Mouse (Mus musculus) layer of hippocampus, postnatal 14 days (tissue): ENCODE measurements around the gene Sgpl1. TPM values are rescaled to one million over a fixed set of nuclear protein-coding genes. Genes with fewer than 3 reads are reported as not detected.
A peak's percentile ranks its signal among the peaks of the same experiment; 100 is the strongest.

ENCODE experiments used
- DNase-seq, 2 experiments: peaks; one replicate each; pipeline ENCODE4 v3.0.0; 2021 to 2022; ENCODE audit warnings: low spot score in 2 of 2, mixed read lengths in 1 of 2
- total RNA-seq, 2 experiments: library from RNA; stranded (reverse); gene quantifications; 2 replicates each; pipeline ENCODE4 v1.2.3; 2021

Sgpl1 gene
- total RNA-seq, 2 experiments from 2014 or later = 26.4 to 26.7 TPM

- DNase-seq = no peak
Observed at GRCm38 (mm10) chr10:61089170-61090142, 58.0 kb downstream of the Sgpl1 start, which contains the start of gene Pcbd1. Gene Pcbd1, plus strand, starts transcription at chr10:61089331.

DNA sequence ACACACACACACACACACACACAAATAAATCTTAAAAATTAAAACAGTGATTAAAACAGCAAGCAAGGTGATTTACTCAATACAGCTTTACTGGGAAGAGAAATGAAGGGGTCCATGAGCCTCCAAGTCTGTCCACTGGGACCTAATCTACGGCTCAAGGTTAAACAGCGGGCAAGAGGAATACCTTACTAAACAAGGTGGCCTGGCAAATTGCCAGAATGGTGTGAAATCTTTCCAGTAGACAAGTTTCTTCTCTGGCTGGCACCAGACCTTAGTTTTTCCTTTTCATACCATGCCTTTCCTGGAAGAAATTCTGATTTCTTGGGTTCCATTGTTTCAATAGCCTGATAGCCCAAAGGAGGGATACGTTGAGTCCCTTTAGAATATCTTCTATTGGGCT is 59.0 kb downstream of the Sgpl1 start:
- no peak for DNase-seq

GRCm38 (mm10) chr10:61086502-61086901 is 61.0 kb downstream of the Sgpl1 start:
- DNase-seq = no peak

- no peak for DNase-seq
Observed at GRCm38 (mm10) chr10:61085364-61085763, 62.1 kb downstream of the Sgpl1 start.

- no peak for DNase-seq
Observed at GRCm38 (mm10) chr10:61080931-61081255, 66.6 kb downstream of the Sgpl1 start.

GRCm38 (mm10) chr10:61080227-61080930 is 67.1 kb downstream of the Sgpl1 start:
- peak; percentile 51 to 75 for DNase-seq

GRCm38 (mm10) chr10:61075607-61076006 is 71.9 kb downstream of the Sgpl1 start:
- DNase-seq = no peak

DNA sequence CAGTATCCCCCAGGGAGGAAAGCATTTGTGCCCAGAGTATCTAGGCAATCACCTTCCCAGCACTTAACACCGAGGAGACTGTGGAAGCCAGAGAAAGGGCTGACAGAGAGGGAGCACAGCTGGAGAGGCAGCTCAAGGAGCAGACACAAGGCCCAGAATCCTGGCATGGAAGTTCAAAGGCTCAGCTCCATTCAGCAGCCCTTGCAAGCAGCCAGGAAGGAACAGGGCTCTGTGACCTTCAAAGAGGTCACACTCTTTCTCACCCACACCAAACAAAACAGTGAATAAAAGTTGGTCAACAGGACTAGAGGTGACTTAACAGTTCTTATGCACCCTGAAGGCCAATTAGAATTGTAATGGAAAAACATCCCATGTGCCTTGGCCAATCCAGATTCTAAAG is 72.9 kb downstream of the Sgpl1 start:
- DNase-seq = no peak

- peak in 1 of 2 experiments; percentile 44 for DNase-seq
Observed at GRCm38 (mm10) chr10:61072324-61072723, 75.2 kb downstream of the Sgpl1 start.

DNA sequence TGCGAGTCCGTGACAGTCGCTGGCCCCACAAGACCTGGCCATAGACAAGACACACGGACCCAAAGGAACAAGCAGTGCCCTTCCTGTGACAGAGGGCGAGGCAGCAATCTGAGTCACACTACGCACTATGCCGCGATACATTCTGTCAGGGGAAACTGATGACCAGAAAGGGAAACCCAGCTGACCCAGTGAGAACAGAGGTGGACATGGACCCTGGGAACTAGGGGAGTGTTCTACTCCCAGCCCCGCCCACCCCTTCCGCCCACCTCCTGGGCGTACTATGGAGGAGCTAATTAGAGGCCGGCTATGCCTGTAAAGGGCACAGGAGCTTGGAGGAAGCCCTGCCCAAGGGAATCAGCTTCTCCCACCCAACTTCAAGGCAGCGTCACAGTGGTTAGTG is 78.3 kb downstream of the Sgpl1 start:
- no peak for DNase-seq

DNA sequence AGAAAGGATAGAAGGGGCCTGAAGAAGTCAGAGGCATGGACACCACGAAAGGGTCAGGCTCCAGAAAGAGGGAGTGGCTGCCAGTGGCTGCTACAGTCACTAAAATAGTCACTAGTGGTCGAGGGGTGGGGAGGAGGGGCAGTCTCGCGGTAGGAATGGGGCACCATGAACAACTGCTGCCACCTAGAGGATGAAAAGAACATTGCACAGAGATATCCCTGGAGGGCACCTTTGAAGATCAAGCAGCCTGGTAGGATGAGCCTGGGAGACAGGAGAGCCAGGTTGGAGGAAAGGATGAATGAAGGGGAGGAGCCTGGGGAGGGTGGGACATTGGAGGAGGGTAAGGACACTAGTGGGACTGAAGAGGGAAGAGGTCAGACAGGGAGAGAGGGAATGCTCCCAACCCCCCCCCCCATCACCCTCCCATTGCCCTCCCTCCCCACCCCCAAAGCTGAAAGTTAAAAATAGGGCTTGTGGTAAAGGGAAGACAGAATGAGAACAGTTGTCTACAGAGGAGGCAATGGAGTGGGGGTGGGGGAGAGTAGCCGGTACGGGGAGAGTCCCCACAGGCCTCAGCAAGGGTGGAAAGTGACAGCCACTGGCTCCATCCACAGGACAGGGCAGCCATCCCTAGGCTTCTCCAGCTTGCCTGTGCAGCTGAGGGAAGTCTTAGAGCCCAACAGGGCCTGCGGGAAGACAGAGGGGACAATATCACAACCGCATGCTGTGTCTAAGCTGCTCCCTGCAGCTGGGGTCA is 78.9 kb downstream of the Sgpl1 start:
- peak; percentile 57 to 74 for DNase-seq

GRCm38 (mm10) chr10:61065287-61066005 is 82.1 kb downstream of the Sgpl1 start:
- no peak for DNase-seq

DNA sequence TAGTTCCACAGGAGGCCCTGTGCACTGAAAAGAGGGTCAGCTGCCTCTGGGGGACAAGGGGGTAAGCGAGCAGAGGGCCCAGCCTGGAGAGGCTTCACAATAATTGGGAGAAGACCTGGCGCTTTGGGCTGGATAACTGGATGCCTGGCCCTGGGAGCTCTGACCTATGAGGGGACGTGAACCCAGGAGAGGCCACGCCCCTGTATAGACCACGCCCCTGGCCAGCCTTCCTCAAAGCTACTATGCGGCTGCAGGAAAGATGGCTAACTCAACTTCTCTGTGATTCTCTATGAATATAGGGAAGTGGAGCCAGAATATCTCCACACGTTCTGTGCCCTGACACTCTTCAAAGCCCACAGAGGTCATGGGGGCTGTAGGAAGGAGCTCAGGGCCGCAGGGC is 82.9 kb downstream of the Sgpl1 start:
- DNase-seq = no peak

DNA sequence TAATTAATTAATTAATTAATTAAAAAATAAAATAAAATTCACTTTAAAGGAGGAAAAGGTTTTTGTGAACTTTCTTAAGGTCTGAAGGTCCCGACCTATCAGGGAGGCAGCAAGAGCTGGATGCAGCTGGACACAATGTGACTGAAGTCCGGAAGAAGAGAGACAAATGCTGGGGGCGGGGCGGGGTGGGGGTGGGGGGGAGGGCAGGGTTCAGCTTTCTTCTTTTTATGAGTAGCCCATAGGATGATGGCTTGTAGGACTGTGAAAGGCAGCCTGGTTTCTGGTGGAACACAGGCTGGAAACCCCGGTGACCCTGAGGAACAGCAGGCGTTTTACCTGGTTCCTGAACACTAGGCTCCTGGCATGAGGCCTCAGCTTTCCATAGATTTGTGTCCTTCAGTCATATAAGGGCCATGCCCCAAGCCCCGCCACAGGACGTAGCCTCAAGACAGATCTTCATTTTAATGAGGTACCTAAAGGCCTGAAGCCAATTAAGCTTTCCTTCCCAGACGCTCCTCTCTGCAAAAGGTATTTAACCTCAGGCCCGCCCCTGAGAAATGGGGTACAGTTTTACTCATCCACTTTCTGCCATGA is 84.1 kb downstream of the Sgpl1 start:
- no peak for DNase-seq

DNA sequence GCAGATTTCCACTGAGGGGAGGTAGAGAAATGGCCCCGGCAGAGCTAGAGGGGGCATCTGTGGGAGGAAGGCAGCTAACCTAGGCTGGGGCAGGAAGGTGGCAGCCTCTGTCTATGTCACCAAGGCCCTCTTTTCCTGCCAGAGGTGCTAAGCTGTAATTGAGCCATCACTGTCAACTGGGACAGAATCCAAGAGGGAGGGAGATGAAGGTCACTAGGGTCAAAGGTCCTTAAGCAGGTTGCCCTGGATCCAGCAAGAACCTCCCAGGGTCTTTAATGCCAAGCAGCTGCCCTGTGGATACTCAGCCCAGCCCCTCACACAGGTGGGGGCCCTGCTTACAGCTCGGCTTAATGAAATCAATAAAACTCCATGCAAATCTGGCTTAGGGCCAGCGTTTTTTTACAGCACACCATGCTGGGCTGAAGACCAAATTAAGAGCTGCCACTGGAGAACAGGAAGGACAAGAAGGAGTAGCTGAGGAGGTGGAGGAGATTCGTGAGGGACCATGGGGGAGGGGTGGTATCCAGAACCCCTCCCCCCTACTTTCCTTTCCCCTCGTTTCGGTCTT is 87.9 kb downstream of the Sgpl1 start:
- DNase-seq = no peak

- DNase-seq = no peak
Observed at GRCm38 (mm10) chr10:61059101-61059500, 88.4 kb downstream of the Sgpl1 start.

GRCm38 (mm10) chr10:61056661-61057060 is 90.8 kb downstream of the Sgpl1 start:
- no peak for DNase-seq

DNA sequence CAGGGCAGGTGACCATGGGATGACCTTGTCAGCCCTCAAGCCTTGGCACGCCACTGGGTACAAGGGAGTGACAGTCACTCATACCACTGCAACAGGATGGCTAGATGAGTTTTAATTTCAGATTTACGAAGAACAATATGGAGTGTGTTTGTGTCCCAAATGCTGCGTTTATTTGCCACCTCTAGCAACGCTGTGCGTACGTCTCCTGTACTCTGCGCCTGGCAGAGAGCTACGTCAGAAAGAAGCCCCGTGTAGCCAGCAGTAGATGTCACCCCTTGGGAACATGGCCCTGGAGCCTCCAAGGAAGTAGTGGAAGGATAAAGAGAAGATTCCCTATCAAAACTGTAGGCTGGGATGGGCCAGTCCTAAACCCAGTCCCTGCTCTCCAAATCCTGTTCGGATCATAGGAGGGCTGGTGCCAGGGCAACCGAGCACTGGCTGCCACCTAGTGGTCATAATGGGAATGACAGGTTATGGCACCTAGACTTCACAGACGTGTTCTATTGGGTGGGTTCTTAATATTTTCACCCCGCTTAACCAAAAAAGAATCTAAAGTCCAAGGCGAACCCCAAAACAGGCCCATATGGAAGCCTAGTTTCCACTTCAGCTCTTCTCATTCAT is 95.4 kb downstream of the Sgpl1 start:
- DNase-seq = peak; percentile 70 to 77
